Mouse (Mus musculus) hindbrain, embryonic 11.5 days (tissue): ENCODE measurements around the gene Pym1. TPM values are rescaled to one million over a fixed set of nuclear protein-coding genes. Genes with fewer than 3 reads are reported as not detected.

Experiments
- ATAC-seq: fragments of 200-750 bp; cut with Nextera tagmentation; 2 replicates; pipeline ENCODE4 v1.8.0; 2017; ENCODE audit warnings: mild to moderate bottlenecking, moderate TSS enrichment, moderate library complexity; ENCODE audit not compliant: low FRiP score
- DNase-seq: peaks from one replicate; pipeline ENCODE4 v3.0.0-alpha.2; 2015; ENCODE audit warnings: low spot score
- H3K27ac ChIP-seq: fragments of 300-500 bp; sonication (generic); 2 replicates; pipeline ENCODE4 v1.5.1; 2014; ENCODE audit warnings: mild to moderate bottlenecking, low read depth, low read length
- H3K27me3 ChIP-seq: fragments of 300-500 bp; sonication (generic); 2 replicates; pipeline ENCODE4 v1.6.1; 2014; ENCODE audit warnings: mild to moderate bottlenecking, low read length, moderate library complexity, mixed read lengths; ENCODE audit not compliant: control insufficient read depth, insufficient read depth
- H3K36me3 ChIP-seq: fragments of 300-500 bp; sonication (generic); 2 replicates; pipeline ENCODE4 v1.6.1; 2014; ENCODE audit warnings: mild to moderate bottlenecking, low read length, moderate library complexity, mixed read lengths; ENCODE audit not compliant: control insufficient read depth, insufficient read depth
- H3K4me1 ChIP-seq: fragments of 300-500 bp; sonication (generic); replicated peaks from 2 replicates; pipeline ENCODE4 v1.6.1; 2014; ENCODE audit warnings: low read length, mixed read lengths; ENCODE audit not compliant: control insufficient read depth, insufficient read depth
- H3K4me2 ChIP-seq: fragments of 300-500 bp; sonication (generic); replicated peaks from 2 replicates; pipeline ENCODE4 v1.6.1; 2014; ENCODE audit warnings: mild to moderate bottlenecking, low read depth, low read length
- H3K4me3 ChIP-seq: fragments of 300-500 bp; sonication (generic); 2 replicates; pipeline ENCODE4 v1.5.1; 2014; ENCODE audit warnings: low read depth, low read length
- H3K9ac ChIP-seq: fragments of 300-500 bp; sonication (generic); 2 replicates; pipeline ENCODE4 v1.6.1; 2014; ENCODE audit warnings: low read depth, low read length
- H3K9me3 ChIP-seq: fragments of 300-500 bp; sonication (generic); 2 replicates; pipeline ENCODE4 v1.6.1; 2016; ENCODE audit warnings: low read length; ENCODE audit not compliant: control insufficient read depth
- WGBS: fragments of 180-500 bp; shearing (Covaris S2); extraction: QIAGEN DNeasy Blood & Tissue Kit; methylation state at CpG from one replicate; pipeline ENCODE4 v1.1.7; 2014; 5-methylcytosine and 5-hydroxymethylcytosine counted together
- polyA plus RNA-seq: library from polyadenylated mRNA; unstranded; fragments of >200 nt; fragmentation: Nextera tagmentation; extraction: Ambion mirVana; gene quantifications from 2 replicates; pipeline ENCODE4 v1.2.1, GENCODE M21; 2014

Pym1 gene
- polyA plus RNA-seq, 1 experiment from 2014 or later, result 48.3 TPM

DNA sequence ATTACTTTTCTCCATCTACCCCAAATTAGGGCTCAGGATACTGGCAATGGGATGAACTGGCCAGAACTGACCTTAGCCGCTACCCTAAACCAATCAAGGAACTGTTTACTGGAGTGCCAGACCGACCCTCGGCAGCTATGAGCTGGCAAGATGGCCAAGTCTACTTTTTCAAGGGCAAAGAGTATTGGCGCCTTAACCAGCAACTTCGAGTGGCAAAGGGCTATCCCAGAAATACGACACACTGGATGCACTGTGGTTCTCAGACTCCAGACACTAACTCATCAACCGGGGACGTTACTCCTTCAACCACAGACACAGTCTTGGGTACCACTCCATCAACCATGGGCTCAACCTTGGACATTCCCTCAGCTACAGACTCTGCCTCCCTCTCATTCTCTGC, 51.0 kb downstream of the Pym1 start:
- Histone ChIP-seq H3K27me3 (no peaks in the 10 kb centered on the region), H3K4me3 (no peak overlapping the region), H3K4me2 (no peak overlapping the region), H3K9ac (no peak overlapping the region), H3K4me1 (peaks cover 2% of the 10 kb centered on the region; the same call in 1 of the 2 replicates), H3K36me3 (no peaks in the 10 kb centered on the region), H3K9me3 (no peaks in the 10 kb centered on the region), H3K27ac (no peak overlapping the region)
- ATAC-seq, result no peak
- 88% methylated on average over 8 of the region's 8 CpGs for WGBS
- no peak for DNase-seq

DNA sequence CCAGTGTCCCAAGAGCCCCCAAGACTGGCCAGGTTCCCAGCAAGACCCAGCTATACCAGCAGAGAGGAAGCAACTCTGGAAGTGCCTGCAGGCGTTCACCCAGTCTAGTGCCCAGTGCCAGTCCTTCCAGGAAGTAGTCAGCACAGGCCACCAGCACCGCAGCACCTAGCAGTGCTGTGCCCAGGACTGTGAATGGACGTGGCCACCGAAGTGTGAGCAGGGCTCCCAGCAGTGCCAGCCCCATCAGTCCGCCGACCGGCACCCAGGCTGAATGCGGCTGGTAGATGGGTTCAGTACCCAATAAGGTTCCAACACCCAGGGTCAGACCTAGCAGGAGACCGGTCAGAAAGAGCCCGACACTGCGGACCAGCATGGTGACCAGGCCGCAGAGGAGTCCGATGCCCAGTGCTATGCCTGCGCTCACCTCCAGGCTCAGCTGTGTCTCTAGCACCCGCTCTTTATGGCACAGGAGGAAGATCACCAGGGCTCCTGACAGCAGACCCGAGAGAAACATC, 54.3 kb downstream of the Pym1 start:
- Histone ChIP-seq H3K4me1 (peaks cover 10% of the 10 kb centered on the region), H3K27ac (no peak overlapping the region), H3K36me3 (no peaks in the 10 kb centered on the region), H3K9me3 (no peaks in the 10 kb centered on the region), H3K9ac (no peak overlapping the region), H3K4me3 (0 out of 2 replicates have a peak overlapping the region, but pooled peaks have one; percentile 4), H3K27me3 (no peaks in the 10 kb centered on the region), H3K4me2 (no peak overlapping the region)
- 87% methylated on average over 16 of the region's 16 CpGs for WGBS
- ATAC-seq, result no peak
- DNase-seq, result no peak

GRCm38 (mm10) chr10:128802956-128803355, 55.3 kb downstream of the Pym1 start:
- no peak for DNase-seq
- H3K4me1 ChIP-seq, result peaks cover 16% of the 10 kb centered on the region
- no peaks in the 10 kb centered on the region for H3K9me3 ChIP-seq

GRCm38 (mm10) chr10:128803361-128803760, 55.7 kb downstream of the Pym1 start:
- Histone ChIP-seq H3K9me3 (no peaks in the 10 kb centered on the region), H3K4me2 (peak overlapping the region; percentile 67), H3K4me1 (peaks cover 16% of the 10 kb centered on the region), H3K9ac (peak overlapping the region; percentile 85), H3K36me3 (no peaks in the 10 kb centered on the region), H3K27me3 (no peaks in the 10 kb centered on the region), H3K4me3 (peak overlapping the region; percentile 83), H3K27ac (peak overlapping the region; percentile 94; the same call in 1 of the 2 replicates)
- WGBS, result 22% methylated on average over 6 of the region's 6 CpGs
- DNase-seq (no peak), ATAC-seq (no peak)

More at GRCm38 (mm10) chr10:128802956-128803355, 55.3 kb downstream of the Pym1 start:
- 53% methylated on average over 4 of the region's 4 CpGs for WGBS
- no peaks in the 10 kb centered on the region for H3K36me3 ChIP-seq
- ATAC-seq, result no peak
- 0 out of 2 replicates have a peak overlapping the region, but pooled peaks have one; percentile 28 for H3K9ac ChIP-seq
- no peak overlapping the region for H3K4me2 ChIP-seq
- no peaks in the 10 kb centered on the region for H3K27me3 ChIP-seq
- no peak overlapping the region for H3K27ac ChIP-seq
- no peak overlapping the region for H3K4me3 ChIP-seq

- ATAC-seq (peak; percentile 6), DNase-seq (no peak)
- peak within 1 kb of the TSS; percentile 67 for H3K4me2 ChIP-seq
- peak within 1 kb of the TSS; percentile 94 for H3K27ac ChIP-seq
- H3K9me3 ChIP-seq, result no peaks in the 10 kb centered on the region
- H3K27me3 ChIP-seq, result no peaks in the 10 kb centered on the region
- H3K4me1 ChIP-seq, result peaks cover 17% of the 10 kb centered on the region
- peak within 1 kb of the TSS; percentile 85 for H3K9ac ChIP-seq
- under 1% methylated on average over 14 of the region's 14 CpGs for WGBS
- H3K4me3 ChIP-seq, result peak within 1 kb of the TSS; percentile 83
- H3K36me3 ChIP-seq, result no peaks in the 10 kb centered on the region
These were observed 56.1 kb downstream of the Pym1 start, which contains the start of gene Dnajc14 for GRCm38 (mm10) chr10:128803771-128804270. TSS of gene Dnajc14 (plus strand) at chr10:128804062.

GRCm38 (mm10) chr10:128804271-128805091, 56.8 kb downstream of the Pym1 start, which contains the start of gene Tmem198b:
TSS of gene Tmem198b (minus strand) at chr10:128804370.
- peak within 1 kb of the TSS; percentile 94 for H3K27ac ChIP-seq
- WGBS, result under 1% methylated on average over 26 of the region's 28 CpGs
- H3K4me3 ChIP-seq, result peak within 1 kb of the TSS; percentile 83
- no peaks in the 10 kb centered on the region for H3K27me3 ChIP-seq
- H3K4me2 ChIP-seq, result peak within 1 kb of the TSS; percentile 67
- H3K9me3 ChIP-seq, result no peaks in the 10 kb centered on the region
- peak within 1 kb of the TSS; percentile 85 for H3K9ac ChIP-seq
- DNase-seq, result peak; percentile 81
- peak; percentile 72 for ATAC-seq
- peaks cover 18% of the 10 kb centered on the region for H3K4me1 ChIP-seq
- H3K36me3 ChIP-seq, result no peaks in the 10 kb centered on the region

DNA sequence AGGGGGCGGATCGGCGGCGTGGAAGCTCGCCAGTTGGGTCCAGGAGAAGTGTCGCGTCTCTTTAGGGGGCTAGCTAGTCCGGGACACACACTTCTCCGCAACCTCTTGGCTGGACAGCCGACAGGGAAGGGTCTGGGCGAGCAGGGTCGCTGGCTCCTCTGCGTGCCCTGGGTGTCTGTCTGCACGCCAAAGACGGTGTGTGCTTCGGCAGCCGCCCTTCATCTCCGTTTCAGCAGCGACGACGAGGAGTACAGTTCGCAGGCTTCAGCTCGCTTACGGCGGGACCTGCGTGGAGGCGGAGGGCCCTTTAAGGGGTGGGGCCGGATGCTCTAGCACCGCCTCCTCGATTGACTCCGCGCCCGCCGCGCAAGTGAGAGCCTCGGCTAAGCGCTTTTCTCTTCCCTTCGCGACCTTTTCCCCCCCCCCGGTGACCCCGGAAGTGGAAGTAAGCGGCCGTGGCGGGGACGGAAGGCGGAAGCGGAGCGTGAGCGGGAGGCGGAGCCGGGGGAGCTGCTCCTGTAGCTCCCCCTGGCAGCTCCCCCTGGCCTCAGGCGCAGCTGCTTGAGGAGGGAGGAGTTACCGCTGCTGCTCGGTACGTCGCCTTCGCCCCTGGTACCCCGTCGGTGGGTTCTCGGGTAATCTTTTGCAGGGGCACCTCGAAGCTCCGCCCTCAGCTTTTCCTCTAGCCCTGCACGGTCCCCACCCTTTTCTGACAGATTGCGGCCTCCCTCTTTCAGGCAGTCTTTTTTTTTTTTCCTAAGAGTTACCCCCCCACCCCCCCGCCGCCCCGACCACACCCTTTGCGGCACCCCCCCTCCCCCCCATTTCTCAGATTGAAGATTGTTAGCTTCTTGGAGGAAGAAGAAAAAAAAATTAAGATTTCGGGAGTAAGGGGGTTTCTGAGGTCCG, 57.7 kb downstream of the Pym1 start:
- peaks cover 18% of the 10 kb centered on the region for H3K4me1 ChIP-seq
- no peaks in the 10 kb centered on the region for H3K27me3 ChIP-seq
- peak overlapping the region; percentile 94 for H3K27ac ChIP-seq
- no peaks in the 10 kb centered on the region for H3K9me3 ChIP-seq
- H3K9ac ChIP-seq, result peak overlapping the region; percentile 85
- peak overlapping the region; percentile 83 for H3K4me3 ChIP-seq
- ATAC-seq, result peak; percentile 94
- no peaks in the 10 kb centered on the region for H3K36me3 ChIP-seq
- DNase-seq, result peak; percentile 99
- under 1% methylated on average over 52 of the region's 70 CpGs for WGBS
- peak overlapping the region; percentile 67 for H3K4me2 ChIP-seq

- no peak overlapping the region for H3K27ac ChIP-seq
- no peaks in the 10 kb centered on the region for H3K27me3 ChIP-seq
- peak overlapping the region; percentile 59 for H3K9ac ChIP-seq
- peak overlapping the region; percentile 67 for H3K4me2 ChIP-seq
- no peaks in the 10 kb centered on the region for H3K9me3 ChIP-seq
- H3K36me3 ChIP-seq, result no peaks in the 10 kb centered on the region
- no peak for ATAC-seq
- H3K4me1 ChIP-seq, result peaks cover 18% of the 10 kb centered on the region
- peak; percentile 13 for DNase-seq
- 68% methylated on average over 6 of the region's 6 CpGs for WGBS
- H3K4me3 ChIP-seq, result peak overlapping the region; percentile 83
These were observed 58.4 kb downstream of the Pym1 start for GRCm38 (mm10) chr10:128806086-128806485.
